Mouse (Mus musculus) CD4-positive, CD25-positive, alpha-beta regulatory T cell, adult 4 months (primary cell): ENCODE results near the gene Map3k10. TPM values are rescaled to one million over a fixed set of nuclear protein-coding genes. Genes with fewer than 3 reads are reported as not detected.
"Not testable (repeated sequence)": the region's sequence is repeated elsewhere in the genome, so short reads cannot be mapped to it uniquely, and the experiment has no call there.

Experiments used
- ATAC-seq: one replicate; pipeline ENCODE4 v1.8.0; 2017
- polyA plus RNA-seq, 2 experiments: library from polyadenylated mRNA; unstranded; fragments of 100-300 nt; shearing (Covaris generic); gene quantifications; one replicate each; pipeline ENCODE4 v1.2.1; 2017

Gene Map3k10
- polyA plus RNA-seq, 2 experiments from 2014 or later, result 0.76 to 1.5 TPM

DNA sequence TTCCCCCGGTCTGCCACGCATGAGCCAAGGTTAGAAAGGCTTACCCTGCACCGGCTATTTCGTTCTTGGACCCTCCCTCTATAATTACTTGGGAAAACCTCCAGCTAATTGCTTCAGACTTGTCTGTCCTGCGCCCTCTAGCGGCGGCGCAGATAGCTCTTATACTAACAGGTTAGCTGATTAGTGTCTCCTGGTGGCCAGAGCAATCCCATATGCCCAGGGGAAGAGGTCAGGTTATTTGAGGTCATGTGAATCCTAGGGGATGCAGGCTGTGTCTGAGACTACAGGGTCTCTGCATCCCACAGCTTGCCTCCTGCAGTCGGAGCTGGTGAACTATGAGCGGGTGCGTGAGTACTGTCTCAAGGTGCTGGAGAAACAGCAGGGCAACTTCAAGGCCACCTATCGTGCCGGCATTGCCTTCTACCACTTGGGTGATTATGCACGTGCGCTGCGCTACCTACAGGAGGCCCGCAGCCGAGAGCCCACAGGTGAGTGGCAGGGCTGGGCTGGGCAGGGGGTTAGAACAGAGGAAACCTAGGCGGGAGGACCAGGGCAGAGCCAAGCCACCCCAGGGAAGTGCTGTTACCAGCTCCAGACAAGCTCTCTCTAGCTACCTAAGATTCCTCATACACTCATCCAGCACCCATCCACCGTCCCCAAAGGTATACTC, 19.7 kb downstream of the Map3k10 start:
- ATAC-seq, result no peak

DNA sequence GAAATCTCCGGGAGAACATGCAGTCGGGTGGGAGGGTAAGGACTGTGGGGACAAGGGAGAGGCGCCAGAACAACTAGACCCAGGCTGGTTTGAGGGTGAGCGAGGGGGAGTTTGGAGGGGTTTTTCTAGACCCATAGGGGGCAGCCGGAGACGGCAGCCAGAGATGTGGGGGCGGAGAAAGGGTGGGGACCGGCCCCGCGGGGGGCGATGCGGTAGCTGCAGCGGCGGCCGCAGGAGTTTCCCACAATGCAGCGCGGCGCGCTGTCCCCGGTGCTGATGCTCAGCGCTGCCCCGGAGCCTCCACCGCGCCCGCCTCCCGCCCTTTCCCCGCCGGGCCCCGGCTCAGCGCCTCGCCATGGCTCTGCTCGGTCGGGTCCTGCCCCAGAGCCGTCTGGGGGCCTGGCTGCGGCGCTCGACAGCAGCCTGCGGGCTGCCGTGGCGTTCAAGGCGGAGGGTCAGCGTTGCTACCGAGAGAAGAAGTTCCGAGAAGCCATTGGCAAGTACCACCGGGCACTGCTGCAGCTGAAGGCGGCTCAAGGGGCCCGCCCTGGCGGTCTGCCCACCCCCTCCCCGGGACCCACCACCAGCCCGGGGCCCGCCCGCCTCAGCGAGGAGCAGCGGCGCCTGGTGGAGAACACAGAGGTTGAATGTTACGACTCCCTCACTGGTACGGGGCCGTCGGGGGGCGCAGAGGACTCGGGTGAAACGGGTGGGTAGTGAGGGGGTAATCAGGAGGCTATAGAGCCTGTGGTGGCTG, 20.5 kb downstream of the Map3k10 start, which contains the start of gene Ttc9b:
TSS of gene Ttc9b (plus strand) at position 235 of the 757 bp plus-strand sequence.
- peak; percentile 43 for ATAC-seq

DNA sequence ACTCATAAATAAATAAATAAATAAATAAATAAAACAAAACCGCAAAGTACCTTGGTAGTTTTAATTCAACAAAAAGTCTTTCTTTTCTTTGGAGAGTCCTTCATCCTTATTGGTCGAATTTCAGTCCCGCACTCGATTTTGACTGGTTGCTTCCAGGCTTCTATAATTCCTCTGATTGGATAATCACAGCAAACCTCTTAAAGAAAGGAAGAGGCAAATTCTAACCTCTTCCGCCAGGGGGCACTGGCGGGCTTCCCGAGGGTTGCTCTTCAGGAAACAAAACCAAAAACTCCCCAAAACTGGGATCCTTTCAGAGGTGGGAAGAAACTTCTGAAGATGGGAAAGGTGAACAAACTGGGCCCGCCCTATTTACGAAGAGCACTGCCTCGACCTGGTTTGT, 23.4 kb downstream of the Map3k10 start:
- peak; percentile 74 for ATAC-seq

DNA sequence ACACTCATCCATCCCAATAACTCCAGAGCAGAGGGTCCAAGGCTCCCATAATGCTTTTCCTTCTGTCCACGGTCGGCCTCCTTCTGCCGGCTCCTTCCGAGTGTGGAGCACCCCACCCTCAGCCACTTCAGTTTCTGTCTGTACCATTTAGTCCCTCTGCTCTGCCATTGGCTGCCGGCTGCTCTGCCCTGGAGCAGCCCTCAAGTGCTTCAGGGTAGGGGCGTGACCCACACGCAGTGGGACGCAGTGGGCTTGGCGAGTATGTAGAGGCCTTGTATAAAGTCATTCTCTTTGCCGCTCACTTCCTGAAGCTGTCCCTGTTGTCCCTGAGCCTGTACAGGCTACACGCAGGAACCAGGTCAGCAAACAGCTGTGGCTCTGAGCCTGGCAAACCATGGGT, 24.7 kb downstream of the Map3k10 start:
- ATAC-seq, result no peak

DNA sequence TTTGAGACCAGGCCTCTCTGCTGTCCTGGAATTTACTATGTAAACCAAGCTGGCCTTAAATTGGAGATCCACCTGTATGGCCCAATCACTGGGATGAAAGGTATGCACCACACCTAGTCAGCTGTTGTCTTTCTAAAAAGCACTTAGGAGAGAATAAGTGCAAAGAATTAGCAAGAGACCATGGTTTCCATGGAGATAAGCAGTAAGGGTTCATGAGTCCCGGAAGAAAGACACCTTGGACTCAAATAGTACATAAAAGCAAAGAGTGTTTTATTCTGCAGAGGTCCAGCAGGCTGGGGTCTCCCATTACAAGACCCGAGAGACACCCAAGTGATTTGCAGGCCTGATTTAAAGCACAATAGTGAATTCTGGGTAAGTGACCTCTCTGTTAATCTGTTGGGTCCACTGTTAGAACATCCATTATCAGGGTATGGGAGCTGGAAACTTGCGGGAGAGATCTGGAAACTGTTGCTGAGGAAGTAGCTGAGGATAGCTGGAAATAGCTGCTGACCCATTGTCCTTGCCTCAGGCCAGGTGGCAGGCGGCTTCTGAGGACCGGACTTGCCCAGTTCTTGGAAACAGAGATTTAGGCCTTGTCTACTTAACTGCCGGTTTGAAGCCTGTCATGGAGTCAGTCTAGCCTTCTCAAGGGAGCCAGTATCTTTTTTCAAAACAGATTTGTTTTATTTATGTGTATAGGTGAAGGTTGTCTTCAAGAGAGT, 27.0 kb downstream of the Map3k10 start:
- no peak for ATAC-seq

DNA sequence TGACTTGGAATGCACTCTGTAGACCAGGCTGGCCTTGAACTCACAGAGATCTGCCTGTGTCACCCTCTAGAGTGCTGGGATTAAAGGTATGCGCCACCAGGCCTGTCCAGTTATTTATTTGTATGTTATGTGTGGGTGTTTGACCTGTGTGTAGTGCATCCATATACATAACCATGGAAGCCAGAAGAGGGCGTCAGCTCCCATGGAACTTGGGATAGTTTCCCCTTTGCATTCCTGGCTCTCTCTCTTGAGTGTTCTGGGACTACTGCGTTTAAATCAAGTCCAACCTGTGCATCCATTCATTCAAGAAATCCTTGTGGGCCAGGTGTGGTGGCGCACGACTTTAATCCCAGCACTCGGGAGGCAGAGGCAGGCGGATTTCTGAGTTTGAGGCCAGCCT, 27.9 kb downstream of the Map3k10 start:
- ATAC-seq, result no peak

DNA sequence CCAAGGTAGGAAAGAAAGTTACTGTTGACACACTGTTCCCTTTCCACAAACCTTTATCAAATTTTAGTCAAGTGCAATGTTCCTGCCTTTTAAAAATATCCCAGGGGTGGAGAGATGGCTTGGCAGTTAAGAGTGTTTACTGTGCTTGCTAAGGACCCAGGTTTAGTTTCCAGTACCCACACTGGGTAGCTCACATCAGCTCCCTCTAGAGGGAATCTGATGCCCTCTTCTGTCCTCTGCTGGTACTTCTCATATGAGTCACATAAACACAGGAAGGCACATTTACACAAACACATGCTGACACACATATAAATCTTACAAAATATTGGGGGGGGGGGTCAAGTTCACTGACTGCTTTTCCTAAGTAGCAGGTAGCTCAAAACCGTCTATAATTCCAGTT, 29.9 kb downstream of the Map3k10 start:
- no peak for ATAC-seq

DNA sequence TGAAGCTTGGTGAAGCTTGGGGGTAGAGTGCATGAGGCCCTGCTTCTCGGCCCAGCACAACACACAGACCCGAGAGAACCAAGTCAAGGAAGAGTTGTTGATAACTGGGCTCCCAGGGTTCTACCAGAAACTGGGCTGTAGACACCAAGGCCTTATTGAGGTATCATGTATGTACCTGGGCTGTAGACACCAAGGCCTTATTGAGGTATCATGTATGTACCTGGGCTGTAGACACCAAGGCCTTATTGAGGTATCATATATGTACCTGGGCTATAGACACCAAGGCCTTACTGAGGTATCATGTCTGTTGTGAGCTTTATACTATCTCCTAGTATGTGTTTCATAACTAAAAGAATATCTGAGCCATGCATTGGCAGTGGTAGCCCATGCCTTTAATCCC, 39.3 kb downstream of the Map3k10 start:
- ATAC-seq, result not testable (repeated sequence)

DNA sequence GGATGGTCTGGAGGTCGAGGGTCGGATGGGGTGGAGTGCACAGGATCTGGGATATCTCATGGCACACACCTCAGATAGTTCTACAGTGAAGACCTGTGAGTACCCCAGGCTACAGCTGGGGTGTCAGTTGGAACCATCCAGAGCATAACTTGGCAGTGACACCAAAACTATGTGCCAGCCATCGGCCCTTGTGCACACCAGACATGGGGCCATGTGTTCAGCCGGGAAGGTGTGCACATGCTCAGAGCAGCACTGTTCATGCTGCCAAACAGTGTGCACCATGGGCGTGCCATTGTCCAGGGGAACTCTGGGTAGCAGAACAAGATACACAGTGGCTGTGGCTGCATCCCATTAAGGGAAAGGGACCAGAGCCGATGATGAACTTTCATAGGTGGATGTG, 39.7 kb downstream of the Map3k10 start:
- ATAC-seq, result no peak

DNA sequence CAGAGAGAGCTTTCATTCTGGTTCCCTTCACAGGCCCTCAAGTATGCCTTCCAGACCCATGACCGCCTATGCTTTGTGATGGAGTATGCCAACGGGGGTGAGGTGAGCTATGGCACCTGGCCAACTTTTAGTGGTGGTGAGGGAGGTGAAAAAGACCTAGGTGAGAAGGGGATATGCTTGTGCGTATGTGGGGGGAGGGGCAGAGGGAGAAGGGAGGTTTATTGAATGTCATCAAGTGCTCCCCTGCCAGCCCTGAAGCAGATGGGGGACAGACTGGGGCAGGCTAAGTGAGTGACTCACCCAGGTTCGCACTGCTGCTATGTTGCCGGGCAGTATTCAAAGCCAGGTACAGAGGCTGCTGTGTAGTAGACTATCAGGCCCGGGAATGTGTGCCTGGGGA, 41.2 kb downstream of the Map3k10 start:
- ATAC-seq, result no peak

DNA sequence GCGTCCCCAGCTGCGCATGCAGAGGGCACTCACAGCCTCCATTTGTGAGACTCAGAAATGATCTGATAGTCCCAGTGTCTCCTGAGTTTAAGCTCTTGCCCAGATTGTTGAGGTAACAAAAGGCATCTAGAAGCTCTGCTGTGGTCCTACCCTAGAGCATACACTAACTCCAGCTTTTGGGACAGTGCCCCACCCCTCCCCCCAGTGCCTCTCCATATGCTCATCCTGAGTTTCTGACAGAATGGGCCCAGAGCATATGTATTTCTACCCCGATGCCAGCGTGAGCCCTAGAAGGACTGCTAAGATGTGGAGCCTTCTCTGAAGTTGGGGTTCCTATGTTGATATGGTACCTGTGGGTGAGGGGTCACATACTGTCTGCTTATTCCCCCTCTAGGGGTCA, 43.0 kb downstream of the Map3k10 start:
- no peak for ATAC-seq

DNA sequence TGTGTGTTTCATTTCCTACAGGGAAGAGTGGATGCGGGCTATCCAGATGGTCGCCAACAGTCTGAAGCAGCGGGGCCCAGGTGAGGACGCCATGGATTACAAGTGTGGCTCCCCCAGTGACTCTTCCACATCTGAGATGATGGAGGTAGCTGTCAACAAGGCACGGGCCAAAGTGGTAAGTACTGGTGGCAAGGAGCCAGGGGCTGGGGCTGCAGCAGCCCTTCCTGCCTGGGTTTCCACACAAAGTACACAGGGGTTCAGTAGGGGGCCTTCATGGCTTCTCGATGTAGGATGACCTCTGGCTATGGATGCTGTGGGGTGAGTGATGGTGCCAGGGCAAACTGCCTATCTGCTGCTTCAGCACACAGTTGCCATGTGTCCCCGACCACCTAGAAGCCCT, 45.6 kb downstream of the Map3k10 start:
- ATAC-seq, result not testable (repeated sequence)

DNA sequence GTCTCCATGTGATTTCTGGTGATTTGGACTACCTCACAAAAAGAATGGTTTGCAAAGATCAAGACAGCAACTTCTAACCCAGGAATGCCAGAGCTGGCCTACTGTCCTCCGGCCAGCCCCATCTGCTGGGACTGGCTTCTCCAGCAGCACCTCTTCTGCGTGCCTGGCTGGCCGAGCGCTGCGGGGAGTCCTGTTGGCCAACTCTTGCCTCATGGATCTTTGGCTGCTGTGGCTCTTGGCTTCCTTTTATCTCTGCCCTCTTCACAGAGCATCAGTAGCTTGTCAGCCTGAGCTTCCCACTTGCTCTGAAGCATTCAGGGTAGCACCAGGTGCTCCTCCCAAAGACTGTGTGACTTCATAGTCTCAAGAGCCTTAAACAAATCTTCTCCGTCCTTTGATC, 46.2 kb downstream of the Map3k10 start:
- no peak for ATAC-seq

DNA sequence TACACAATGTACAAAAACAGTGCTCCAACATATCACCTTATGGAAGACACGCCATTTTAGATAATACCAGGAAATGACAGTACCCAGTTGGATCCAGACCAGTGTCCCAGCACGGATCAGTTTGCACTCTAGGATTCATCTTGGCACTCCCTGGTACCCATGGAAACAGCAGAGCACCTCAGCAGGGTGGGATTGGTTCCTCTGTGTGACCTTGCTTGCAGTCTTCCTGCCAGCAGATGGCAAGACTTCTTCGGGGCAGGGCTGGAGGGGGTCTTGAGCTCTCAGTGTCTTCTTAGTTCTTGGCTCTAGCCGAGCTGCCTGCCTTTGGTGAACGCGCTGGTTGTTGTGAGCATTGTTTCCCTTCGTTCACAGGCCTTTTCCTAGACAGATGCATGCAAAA, 46.7 kb downstream of the Map3k10 start:
- no peak for ATAC-seq

DNA sequence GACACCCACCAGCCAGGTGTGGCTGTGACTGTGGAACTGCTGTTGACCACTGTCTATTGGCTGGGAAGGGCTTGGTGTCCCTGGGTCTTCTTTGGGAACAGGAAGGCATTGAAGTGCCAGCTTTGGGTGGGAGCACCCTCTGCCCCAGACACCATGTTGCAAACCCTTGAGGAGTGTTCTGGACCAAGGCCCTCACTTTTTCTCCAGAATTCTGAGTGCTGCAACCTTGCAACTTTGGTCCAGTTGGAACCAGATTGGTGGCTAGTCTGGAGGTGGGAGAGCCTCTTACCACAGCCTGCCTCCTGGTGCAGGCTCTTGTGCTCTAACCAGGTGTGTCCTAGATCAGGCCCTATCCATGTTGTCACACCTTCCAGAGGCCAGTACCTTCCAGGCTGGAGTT, 49.4 kb downstream of the Map3k10 start:
- ATAC-seq, result no peak

DNA sequence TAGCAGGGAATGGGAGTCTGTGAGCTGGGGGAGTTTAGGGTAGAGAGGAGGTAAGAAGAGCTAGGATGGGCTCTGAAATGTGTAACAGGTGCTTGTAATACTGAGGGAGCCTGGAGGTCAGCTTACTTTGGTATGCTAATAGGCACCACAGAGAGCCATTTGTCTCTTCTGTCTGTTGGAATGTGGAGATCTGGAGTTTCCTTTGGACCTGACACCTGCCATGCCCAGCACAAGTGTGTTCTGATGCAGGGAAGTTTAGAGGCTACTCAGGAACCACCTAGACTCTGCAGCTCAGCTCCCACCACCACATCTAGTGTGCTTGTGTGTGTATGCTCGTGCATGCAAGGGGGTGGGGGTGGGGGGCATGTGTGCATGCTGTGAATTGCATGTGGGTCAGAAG, 52.2 kb downstream of the Map3k10 start:
- ATAC-seq, result no peak

DNA sequence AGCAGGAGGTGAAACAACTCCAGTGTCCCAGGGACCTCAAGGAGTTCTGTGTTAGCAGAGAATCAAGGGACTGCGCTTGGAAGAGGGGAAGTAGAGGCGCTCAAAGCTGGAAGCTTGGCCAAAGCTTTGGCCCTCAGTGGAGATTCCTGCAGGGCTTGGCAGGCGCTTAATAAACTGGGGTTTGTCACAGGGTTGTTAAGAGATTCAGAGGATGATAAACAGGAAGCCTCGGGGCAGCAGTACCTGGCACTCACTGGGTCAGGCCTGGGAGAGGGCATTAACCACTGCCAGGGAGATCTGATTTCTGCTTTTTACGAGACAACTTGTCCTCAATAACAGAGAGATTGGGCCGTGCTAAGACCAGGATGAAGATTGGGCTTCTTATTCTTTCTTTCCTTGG, 53.4 kb downstream of the Map3k10 start:
- no peak for ATAC-seq

DNA sequence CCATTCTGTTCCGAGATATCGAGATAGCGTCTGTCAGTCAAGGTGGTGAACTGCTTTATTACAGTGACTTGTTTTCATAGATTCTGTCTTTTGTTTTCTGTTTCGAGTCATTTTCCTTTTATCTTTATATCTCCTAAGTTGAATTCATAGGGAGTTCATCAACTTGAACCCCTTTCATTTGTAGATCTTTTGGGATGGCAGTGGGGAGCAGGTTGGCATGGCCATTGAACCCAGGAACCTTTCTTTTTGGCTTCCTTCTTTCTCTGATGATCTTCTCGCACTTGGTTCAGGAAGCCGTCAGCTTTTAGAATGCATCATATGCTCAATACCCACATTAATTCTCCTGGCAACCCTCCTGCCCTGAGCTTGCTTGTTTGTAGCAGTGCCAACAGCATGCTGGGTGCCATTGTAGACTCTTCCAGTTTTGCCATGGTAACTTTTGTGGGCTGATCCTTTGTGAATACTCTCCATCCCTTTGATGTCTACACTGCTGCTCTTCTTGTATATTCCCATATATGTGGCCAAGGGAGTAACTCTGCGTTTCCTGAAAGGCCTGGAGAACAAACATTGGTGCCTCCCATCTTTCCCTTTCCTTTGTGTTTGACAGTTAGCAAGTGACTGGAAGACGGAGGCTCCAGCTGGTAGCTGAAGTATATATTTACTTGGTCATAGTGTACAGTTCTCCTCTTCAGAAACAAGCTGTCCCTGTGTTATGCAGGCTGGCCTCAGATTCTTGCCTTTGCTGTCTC, 60.5 kb downstream of the Map3k10 start:
- ATAC-seq, result no peak

DNA sequence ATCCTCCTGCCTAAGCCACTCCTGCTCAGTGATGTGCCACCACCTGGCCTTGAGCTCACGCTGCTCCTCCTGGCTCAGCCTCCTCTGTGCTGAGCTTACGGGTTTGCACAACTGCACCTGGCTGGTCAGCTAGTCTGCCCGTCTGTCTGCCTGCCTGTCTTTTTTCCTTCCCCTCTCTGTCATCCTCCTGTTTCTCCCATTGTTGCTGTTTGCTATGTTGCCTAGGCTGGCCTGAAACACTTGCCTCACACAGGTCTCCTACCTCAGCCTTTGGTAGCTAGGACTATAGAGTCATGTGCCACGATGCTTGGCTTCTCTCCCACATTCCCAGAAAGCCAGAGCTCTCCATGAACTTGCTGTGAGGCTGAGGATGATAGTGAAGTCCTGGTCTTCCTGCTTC, 61.5 kb downstream of the Map3k10 start:
- ATAC-seq, result no peak

DNA sequence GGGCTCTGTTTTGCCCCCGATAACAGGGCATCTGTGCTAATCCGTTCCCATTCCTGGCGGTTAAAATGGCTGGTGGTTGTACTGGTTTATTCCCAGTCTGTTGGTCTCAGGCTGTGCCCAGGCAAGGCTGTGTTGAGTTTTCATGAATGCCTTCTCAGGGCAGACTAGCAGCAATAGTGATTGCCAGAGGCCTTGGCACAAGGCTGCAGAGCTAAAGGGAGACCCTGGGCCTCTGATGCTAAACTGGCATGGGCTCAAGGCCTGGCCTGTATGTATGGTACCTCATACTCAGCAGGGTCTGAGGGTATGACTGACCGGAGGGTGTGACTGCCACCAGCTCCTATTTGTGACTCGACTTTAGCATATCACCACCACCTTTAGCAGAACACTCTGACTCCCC, 63.5 kb downstream of the Map3k10 start:
- ATAC-seq, result no peak

DNA sequence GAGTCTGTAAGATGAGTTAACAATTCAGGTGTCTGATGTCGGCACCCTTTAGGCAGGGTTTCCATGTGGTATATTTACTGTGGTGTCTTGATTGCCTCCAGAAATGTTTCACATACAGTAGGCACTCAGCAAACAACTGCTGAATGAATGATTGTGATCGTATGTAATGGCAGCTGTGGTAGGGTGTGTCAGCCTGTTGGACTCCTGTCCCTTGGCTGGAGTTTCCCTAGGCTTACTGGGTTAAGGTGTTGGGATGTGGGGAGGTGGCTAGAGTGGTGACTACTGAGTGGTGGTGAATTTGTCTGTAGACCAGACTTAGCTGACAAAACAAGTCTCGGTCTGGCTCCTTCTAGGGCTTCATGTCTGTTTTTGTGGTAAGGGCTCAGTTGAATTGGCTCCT, 64.0 kb downstream of the Map3k10 start:
- no peak for ATAC-seq

DNA sequence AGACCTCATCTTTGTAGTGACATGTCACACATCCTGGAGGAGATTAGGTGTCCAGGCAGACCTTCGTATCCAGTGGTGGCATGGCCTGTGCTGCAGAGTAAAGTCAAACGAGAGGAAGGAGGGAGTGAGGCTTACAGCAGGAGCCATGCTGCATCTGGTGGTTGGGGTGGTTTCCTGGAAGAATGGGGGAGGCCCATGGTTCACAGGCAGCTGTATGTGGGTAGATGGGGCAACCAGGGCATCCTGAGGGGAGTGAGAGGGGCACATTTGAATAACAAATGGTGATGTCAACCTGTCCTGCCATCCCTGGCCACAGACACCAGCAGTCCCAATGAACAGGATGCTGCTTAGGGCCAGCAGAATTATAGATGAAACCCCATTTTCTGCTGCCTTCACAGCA, 64.7 kb downstream of the Map3k10 start:
- ATAC-seq, result peak; percentile 32

DNA sequence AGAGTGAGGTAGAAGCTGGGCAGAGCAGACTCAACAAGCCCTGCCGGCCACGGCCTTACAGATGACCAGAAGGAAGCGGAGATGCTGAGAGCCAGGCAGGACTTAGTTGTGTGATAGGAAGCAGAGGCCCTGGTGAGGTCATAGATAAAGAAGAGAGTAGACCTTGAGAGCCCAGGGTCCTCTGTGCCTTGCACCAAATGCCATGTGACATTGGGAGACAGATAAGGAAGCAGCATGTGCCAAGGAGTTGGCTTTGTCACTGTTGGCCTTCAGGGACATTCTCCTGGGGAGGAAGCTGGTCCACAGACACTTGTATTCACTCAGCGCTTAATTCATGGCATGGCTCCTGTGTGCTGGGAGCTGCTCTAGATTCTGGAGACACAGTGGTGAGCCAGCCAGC, 65.1 kb downstream of the Map3k10 start:
- ATAC-seq, result no peak
